Mouse (Mus musculus): ENCODE results near the gene Kcnd1. TPM values are rescaled to one million over a fixed set of nuclear protein-coding genes. Genes with fewer than 3 reads are reported as not detected.

Gene Kcnd1
- polyA plus RNA-seq, 1 experiment from 2014 or later = 1.1 TPM

DNA sequence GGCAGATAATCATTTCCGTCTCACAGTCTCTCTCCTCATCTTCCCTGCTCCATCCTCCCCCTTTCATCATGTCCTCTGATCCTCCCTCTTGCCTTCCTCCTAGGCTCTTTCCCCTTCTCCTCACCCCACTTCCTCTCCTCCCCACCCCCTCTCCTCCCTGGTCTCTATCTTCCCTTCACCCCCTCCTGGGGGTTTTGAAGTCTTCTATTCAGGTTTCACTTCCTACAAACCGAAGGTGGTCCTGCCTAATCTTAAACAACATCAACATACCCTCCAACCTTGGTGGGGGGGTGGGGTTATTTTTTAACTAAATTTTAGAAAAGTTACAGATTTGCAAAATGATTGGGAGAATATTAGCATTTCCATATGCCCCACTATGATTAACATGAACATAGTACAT lies 46.4 kb downstream of the Kcnd1 start:
- H3K9me3 ChIP-seq (ENCODE audit: control insufficient read depth, low read length) = no peaks in the 10 kb centered on the region
- 58% methylated on average over 2 of the region's 2 CpGs for WGBS
- no peak for ATAC-seq (ENCODE audit: low read depth)

GRCm38 (mm10) chrX:7869826-7870225 lies 47.7 kb downstream of the Kcnd1 start:
- Histone ChIP-seq H3K4me2 (ENCODE audit: low read depth, low read length) (no peak overlapping the region), H3K36me3 (ENCODE audit: control insufficient read depth, insufficient read depth, low read length) (0 out of 2 replicates have a peak, but pooled peaks cover 4% of the 10 kb centered on the region), H3K27ac (ENCODE audit: low read length) (no peak overlapping the region), H3K4me1 (replicated peaks; ENCODE audit: control insufficient read depth, insufficient read depth, low read length) (no peaks in the 10 kb centered on the region), H3K4me3 (ENCODE audit: low read length) (no peak overlapping the region), H3K9me3 (ENCODE audit: control insufficient read depth, low read length) (no peaks in the 10 kb centered on the region), H3K9ac (ENCODE audit: low read length) (no peak overlapping the region), H3K27me3 (ENCODE audit: control insufficient read depth, insufficient read depth, low read depth, low read length) (no peaks in the 10 kb centered on the region)
- WGBS = 57% methylated on average over 3 of the region's 3 CpGs
- no peak for ATAC-seq (ENCODE audit: low read depth)

More for the DNA sequence above, 46.4 kb downstream of the Kcnd1 start:
- Histone ChIP-seq H3K4me1 (replicated peaks; ENCODE audit: control insufficient read depth, insufficient read depth, low read length) (no peaks in the 10 kb centered on the region), H3K9ac (ENCODE audit: low read length) (no peak overlapping the region), H3K27me3 (ENCODE audit: control insufficient read depth, insufficient read depth, low read depth, low read length) (no peaks in the 10 kb centered on the region), H3K4me2 (ENCODE audit: low read depth, low read length) (no peak overlapping the region), H3K36me3 (ENCODE audit: control insufficient read depth, insufficient read depth, low read length) (0 out of 2 replicates have a peak, but pooled peaks cover 4% of the 10 kb centered on the region), H3K4me3 (ENCODE audit: low read length) (no peak overlapping the region), H3K27ac (ENCODE audit: low read length) (no peak overlapping the region)

- 12% methylated on average over 31 of the region's 38 CpGs for WGBS
- ATAC-seq (ENCODE audit: low read depth) = peak; percentile 89
- H3K27ac ChIP-seq (ENCODE audit: low read length) = no peak within 1 kb of the TSS
- peak within 1 kb of the TSS; percentile 55 for H3K4me3 ChIP-seq (ENCODE audit: low read length)
- no peaks in the 10 kb centered on the region for H3K9me3 ChIP-seq (ENCODE audit: control insufficient read depth, low read length)
- peak within 1 kb of the TSS; percentile 83 for H3K4me2 ChIP-seq (ENCODE audit: low read depth, low read length)
- H3K9ac ChIP-seq (ENCODE audit: low read length) = peak within 1 kb of the TSS; percentile 66
- H3K36me3 ChIP-seq (ENCODE audit: control insufficient read depth, insufficient read depth, low read length) = no peaks in the 10 kb centered on the region
- no peaks in the 10 kb centered on the region for H3K27me3 ChIP-seq (ENCODE audit: control insufficient read depth, insufficient read depth, low read depth, low read length)
- no peaks in the 10 kb centered on the region for H3K4me1 ChIP-seq (replicated peaks; ENCODE audit: control insufficient read depth, insufficient read depth, low read length)
Observed at GRCm38 (mm10) chrX:7878007-7878419, 55.9 kb downstream of the Kcnd1 start, which contains the start of gene Pim2. Gene Pim2, plus strand, starts transcription at chrX:7878262.

DNA sequence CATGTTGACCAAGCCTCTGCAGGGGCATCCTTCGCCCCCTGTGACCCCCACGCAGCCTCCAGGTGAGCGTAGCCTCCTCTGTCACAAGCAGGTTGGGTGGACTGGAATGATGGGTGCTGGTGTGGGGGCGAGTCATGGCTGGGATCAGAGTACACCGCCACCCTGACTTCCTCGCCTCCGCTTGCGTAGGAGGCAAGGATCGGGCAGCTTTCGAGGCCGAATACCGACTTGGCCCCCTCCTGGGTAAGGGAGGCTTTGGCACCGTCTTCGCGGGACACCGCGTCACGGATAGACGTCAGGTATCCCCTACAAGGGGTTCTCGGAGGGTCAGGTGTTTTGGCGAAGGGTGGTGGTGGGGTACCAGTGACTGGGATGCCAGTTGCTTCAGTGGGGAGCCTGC lies 56.4 kb downstream of the Kcnd1 start:
- Histone ChIP-seq H3K9me3 (ENCODE audit: control insufficient read depth, low read length) (no peaks in the 10 kb centered on the region), H3K4me3 (ENCODE audit: low read length) (peak overlapping the region; percentile 55), H3K9ac (ENCODE audit: low read length) (peak overlapping the region; percentile 66), H3K27ac (ENCODE audit: low read length) (no peak overlapping the region), H3K4me2 (ENCODE audit: low read depth, low read length) (peak overlapping the region; percentile 83), H3K36me3 (ENCODE audit: control insufficient read depth, insufficient read depth, low read length) (no peaks in the 10 kb centered on the region), H3K4me1 (replicated peaks; ENCODE audit: control insufficient read depth, insufficient read depth, low read length) (no peaks in the 10 kb centered on the region), H3K27me3 (ENCODE audit: control insufficient read depth, insufficient read depth, low read depth, low read length) (no peaks in the 10 kb centered on the region)
- ATAC-seq (ENCODE audit: low read depth) = peak; percentile 24
- 6% methylated on average over 21 of the region's 21 CpGs for whole genome bisulfite sequencing

DNA sequence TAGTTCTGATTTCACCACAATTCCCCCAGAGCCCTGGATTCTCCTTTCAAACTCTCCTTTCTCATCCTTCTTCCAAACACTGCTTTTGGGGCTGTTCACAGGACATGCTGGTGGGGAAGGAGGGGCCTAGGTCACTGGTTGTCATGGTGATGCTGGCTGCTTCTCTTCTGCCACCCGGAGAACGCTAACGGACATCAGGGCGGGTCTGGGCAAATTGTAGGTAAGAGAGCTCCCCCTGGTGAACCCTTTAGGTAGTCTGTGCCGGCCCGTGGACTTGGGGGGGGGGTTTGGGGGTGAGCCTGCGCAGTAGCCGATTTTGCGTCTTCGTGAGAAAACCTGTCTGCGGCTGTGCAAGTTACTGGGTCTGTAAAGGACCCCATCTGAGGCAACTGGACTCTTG lies 57.7 kb downstream of the Kcnd1 start:
- Histone ChIP-seq H3K27me3 (ENCODE audit: control insufficient read depth, insufficient read depth, low read depth, low read length) (no peaks in the 10 kb centered on the region), H3K36me3 (ENCODE audit: control insufficient read depth, insufficient read depth, low read length) (no peaks in the 10 kb centered on the region), H3K4me3 (ENCODE audit: low read length) (no peak overlapping the region), H3K9ac (ENCODE audit: low read length) (no peak overlapping the region), H3K9me3 (ENCODE audit: control insufficient read depth, low read length) (no peaks in the 10 kb centered on the region), H3K4me1 (replicated peaks; ENCODE audit: control insufficient read depth, insufficient read depth, low read length) (no peaks in the 10 kb centered on the region), H3K4me2 (ENCODE audit: low read depth, low read length) (peak overlapping the region; percentile 39), H3K27ac (ENCODE audit: low read length) (no peak overlapping the region)
- 15% methylated on average over 11 of the region's 11 CpGs for WGBS
- peak; percentile 23; the same call in 1 of the 2 replicates for ATAC-seq (ENCODE audit: low read depth)

DNA sequence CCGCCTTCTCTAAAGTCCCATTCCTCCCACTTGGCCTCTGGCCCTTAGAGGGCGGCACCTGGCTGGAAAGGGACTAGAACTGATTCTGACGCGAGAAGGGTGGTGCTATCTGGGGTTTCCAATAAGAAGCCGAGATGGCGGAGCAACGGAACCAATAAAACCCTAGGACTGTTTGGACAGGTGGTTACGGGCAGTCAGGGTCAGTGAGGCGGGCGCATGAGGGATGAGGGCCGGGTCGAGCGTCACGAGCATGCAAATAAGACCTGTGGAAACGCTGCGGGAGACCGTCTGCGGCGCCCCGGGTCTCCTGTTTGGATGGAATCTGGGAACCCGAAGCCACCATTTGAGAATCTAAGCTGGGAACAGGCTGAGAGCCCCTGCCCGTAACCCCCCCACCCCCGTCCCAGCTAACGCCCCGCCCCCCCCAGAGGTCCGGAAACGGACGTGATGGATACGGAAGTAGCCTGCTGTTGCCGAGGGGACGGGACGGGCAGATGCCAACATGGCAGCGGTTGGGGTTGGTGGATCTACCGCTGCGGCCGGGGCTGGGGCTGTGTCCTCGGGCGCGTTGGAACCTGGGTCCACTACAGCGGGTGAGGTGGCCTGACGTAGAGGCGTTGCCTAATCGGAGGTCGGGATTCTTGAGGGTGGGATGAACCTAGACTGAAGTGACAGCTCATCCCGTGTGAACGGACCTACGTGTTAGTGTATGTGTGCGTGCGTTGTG lies 61.9 kb downstream of the Kcnd1 start, which contains the start of gene Slc35a2:
Gene Slc35a2 (plus strand): TSS at position 188 of the 727 bp plus-strand sequence.
- peak; percentile 95 for ATAC-seq (ENCODE audit: low read depth)
- Histone ChIP-seq H3K9me3 (ENCODE audit: control insufficient read depth, low read length) (no peaks in the 10 kb centered on the region), H3K36me3 (ENCODE audit: control insufficient read depth, insufficient read depth, low read length) (no peaks in the 10 kb centered on the region; the same call in 1 of the 2 replicates), H3K9ac (ENCODE audit: low read length) (peak within 1 kb of the TSS; percentile 55), H3K4me1 (replicated peaks; ENCODE audit: control insufficient read depth, insufficient read depth, low read length) (no peaks in the 10 kb centered on the region), H3K4me2 (ENCODE audit: low read depth, low read length) (peak within 1 kb of the TSS; percentile 44), H3K4me3 (ENCODE audit: low read length) (peak within 1 kb of the TSS; percentile 68), H3K27me3 (ENCODE audit: control insufficient read depth, insufficient read depth, low read depth, low read length) (no peaks in the 10 kb centered on the region), H3K27ac (ENCODE audit: low read length) (peak within 1 kb of the TSS; percentile 76)
- WGBS = 17% methylated on average over 47 of the region's 49 CpGs

MicroRNAs encoded within 50 kb of the gene (microRNA counts, 519-probe panel; counts per million panel counts)
- microRNA mmu-miR-1198 = 2,615 counts per million, percentile 47 among the panel's probes with 10 or more counts

Small RNAs within 50 kb of the gene (microRNA-seq; reads per million reads assigned to microRNA genes)
- 27.7 reads per million, percentile 36 among the genes with 10 or more reads in this experiment for gene Mir1198

Other genes with a start within 250 kb of the Kcnd1 start
- gene Foxp3, start 248.6 kb upstream of the Kcnd1 start, polyA plus RNA-seq (2015; fragmentation: Nextera tagmentation; extraction: Ambion mirVana) = 0.11 TPM in 1 of 2 replicates, not detected in the other
- gene Ppp1r3f, start 248.0 kb upstream of the Kcnd1 start, polyA plus RNA-seq (2015; fragmentation: Nextera tagmentation; extraction: Ambion mirVana) = 1.4 and 1.5 TPM in 2 replicates
- gene Ccdc22, start 216.8 kb upstream of the Kcnd1 start, polyA plus RNA-seq (2015; fragmentation: Nextera tagmentation; extraction: Ambion mirVana) = 29.9 and 30.2 TPM in 2 replicates
- gene Cacna1f, start 215.2 kb upstream of the Kcnd1 start, polyA plus RNA-seq (2015; fragmentation: Nextera tagmentation; extraction: Ambion mirVana) = 0.08 TPM in 1 of 2 replicates, not detected in the other
- 2.6 and 3.2 TPM in 2 replicates for gene Syp, start 183.8 kb upstream of the Kcnd1 start, polyA plus RNA-seq (2015; fragmentation: Nextera tagmentation; extraction: Ambion mirVana)
- gene Prickle3, start 165.0 kb upstream of the Kcnd1 start, polyA plus RNA-seq (2015; fragmentation: Nextera tagmentation; extraction: Ambion mirVana) = 11.5 and 11.8 TPM in 2 replicates
- 218 and 221 TPM in 2 replicates for gene Plp2, start 150.9 kb upstream of the Kcnd1 start, polyA plus RNA-seq (2015; fragmentation: Nextera tagmentation; extraction: Ambion mirVana)
- 0.38 and 0.45 TPM in 2 replicates for gene Magix, start 141.0 kb upstream of the Kcnd1 start, polyA plus RNA-seq (2015; fragmentation: Nextera tagmentation; extraction: Ambion mirVana)
- gene Gpkow, start 125.2 kb upstream of the Kcnd1 start, polyA plus RNA-seq (2015; fragmentation: Nextera tagmentation; extraction: Ambion mirVana) = 51.6 and 51.8 TPM in 2 replicates
- gene Wdr45, start 108.0 kb upstream of the Kcnd1 start, polyA plus RNA-seq (2015; fragmentation: Nextera tagmentation; extraction: Ambion mirVana) = 102 and 122 TPM in 2 replicates
- 0.72 and 1.7 TPM in 2 replicates for gene Gm45208, start 100.0 kb upstream of the Kcnd1 start, polyA plus RNA-seq (2015; fragmentation: Nextera tagmentation; extraction: Ambion mirVana)
- gene Praf2, start 93.8 kb upstream of the Kcnd1 start, polyA plus RNA-seq (2015; fragmentation: Nextera tagmentation; extraction: Ambion mirVana) = 54.7 and 60.6 TPM in 2 replicates
- gene Ccdc120, start 71.4 kb upstream of the Kcnd1 start, polyA plus RNA-seq (2015; fragmentation: Nextera tagmentation; extraction: Ambion mirVana) = 25.1 and 27.0 TPM in 2 replicates
- gene Tfe3, start 59.7 kb upstream of the Kcnd1 start, polyA plus RNA-seq (2015; fragmentation: Nextera tagmentation; extraction: Ambion mirVana) = 27.1 and 28.0 TPM in 2 replicates
- gene Gripap1, start 32.5 kb upstream of the Kcnd1 start, polyA plus RNA-seq (2015; fragmentation: Nextera tagmentation; extraction: Ambion mirVana) = 41.9 and 44.0 TPM in 2 replicates
- gene Otud5, start 19.1 kb downstream of the Kcnd1 start, polyA plus RNA-seq (2015; fragmentation: Nextera tagmentation; extraction: Ambion mirVana) = 33.8 and 36.7 TPM in 2 replicates
- 11.4 and 15.0 TPM in 2 replicates for gene Pim2, start 56.0 kb downstream of the Kcnd1 start, polyA plus RNA-seq (2015; fragmentation: Nextera tagmentation; extraction: Ambion mirVana)
- gene Slc35a2, start 61.7 kb downstream of the Kcnd1 start, polyA plus RNA-seq (2015; fragmentation: Nextera tagmentation; extraction: Ambion mirVana) = 40.9 and 42.7 TPM in 2 replicates
- gene Pqbp1, start 77.0 kb downstream of the Kcnd1 start, polyA plus RNA-seq (2015; fragmentation: Nextera tagmentation; extraction: Ambion mirVana) = 106 and 119 TPM in 2 replicates
- 156 and 157 TPM in 2 replicates for gene Timm17b, start 77.1 kb downstream of the Kcnd1 start, polyA plus RNA-seq (2015; fragmentation: Nextera tagmentation; extraction: Ambion mirVana)
- gene Gm10491, start 85.5 kb downstream of the Kcnd1 start, polyA plus RNA-seq (2015; fragmentation: Nextera tagmentation; extraction: Ambion mirVana) = not detected in 2 replicates
- not detected in 2 replicates for gene Gm10490, start 87.3 kb downstream of the Kcnd1 start, polyA plus RNA-seq (2015; fragmentation: Nextera tagmentation; extraction: Ambion mirVana)
- 0.94 and 1.3 TPM in 2 replicates for gene Pcsk1n, start 97.5 kb downstream of the Kcnd1 start, polyA plus RNA-seq (2015; fragmentation: Nextera tagmentation; extraction: Ambion mirVana)
- gene Eras, start 106.3 kb downstream of the Kcnd1 start, polyA plus RNA-seq (2015; fragmentation: Nextera tagmentation; extraction: Ambion mirVana) = not detected in 2 replicates
- gene Hdac6, start 125.6 kb downstream of the Kcnd1 start, polyA plus RNA-seq (2015; fragmentation: Nextera tagmentation; extraction: Ambion mirVana) = 25.0 and 26.5 TPM in 2 replicates
- 1.1 and 2.8 TPM in 2 replicates for gene Gata1, start 155.8 kb downstream of the Kcnd1 start, polyA plus RNA-seq (2015; fragmentation: Nextera tagmentation; extraction: Ambion mirVana)
- gene Glod5, start 196.2 kb downstream of the Kcnd1 start, polyA plus RNA-seq (2015; fragmentation: Nextera tagmentation; extraction: Ambion mirVana) = not detected in 2 replicates